Mouse (Mus musculus): ENCODE measurements around the gene Olfr556.
"Not testable (repeated sequence)": the region's sequence is repeated elsewhere in the genome, so short reads cannot be mapped to it uniquely, and the experiment has no call there.

- TF ChIP-seq CTCF, POLR2A (IDR thresholded peaks at IDR 0.05; ENCODE audit: extremely low read depth, insufficient read depth, low read length): not testable (repeated sequence)
Observed at GRCm38 (mm10) chr7:102620368-102620767, 44.3 kb upstream of the Olfr556 start.
